Mouse (Mus musculus) E14TG2a.4 (cell line): ENCODE results near the gene Ubb.

ENCODE experiments used
- CTCF ChIP-seq: conservative IDR thresholded peaks from 2 replicates; pipeline ENCODE4 v1.5.1; 2014; ENCODE audit warnings: low read length
- NANOG ChIP-seq: IDR thresholded peaks from 2 replicates; pipeline ENCODE4 v1.6.1; 2014; ENCODE audit warnings: borderline replicate concordance, low read length, mixed read lengths
- POU5F1 ChIP-seq: IDR thresholded peaks from 2 replicates; pipeline ENCODE4 v1.6.1; 2014; ENCODE audit warnings: low read length, borderline replicate concordance

- no peak for TF ChIP-seq CTCF
- TF ChIP-seq NANOG = no peak
- TF ChIP-seq POU5F1 = no peak
Observed at GRCm38 (mm10) chr11:62591026-62591425, 40.1 kb downstream of the Ubb start.
